Mouse (Mus musculus): ENCODE data around the gene Prim1. TPM values are rescaled to one million over a fixed set of nuclear protein-coding genes. Genes with fewer than 3 reads are reported as not detected.

Gene Prim1
- polyA plus RNA-seq, 1 experiment: 30.9 TPM

GRCm38 (mm10) chr10:127998260-127998659 is 16.7 kb upstream of the Prim1 start:
- Histone ChIP-seq H3K4me1 (ENCODE audit: control insufficient read depth, insufficient read depth, low read length) (no peaks in the 10 kb centered on the region), H3K4me3 (ENCODE audit: insufficient read depth, low read length) (no peak overlapping the region), H3K27ac (ENCODE audit: insufficient read depth, low read length) (no peak overlapping the region)
- peak; percentile 29; the same call in 1 of the 2 replicates for TF ChIP-seq CTCF (IDR thresholded peaks at IDR 0.05; ENCODE audit: borderline replicate concordance, insufficient read depth, low read length)
- TF ChIP-seq POLR2A (IDR thresholded peaks at IDR 0.05; ENCODE audit: low read depth, low read length): no peak

GRCm38 (mm10) chr10:128003281-128003801 is 11.6 kb upstream of the Prim1 start:
- Histone ChIP-seq H3K4me3 (ENCODE audit: insufficient read depth, low read length) (no peak overlapping the region), H3K4me1 (ENCODE audit: control insufficient read depth, insufficient read depth, low read length) (no peaks in the 10 kb centered on the region), H3K27ac (ENCODE audit: insufficient read depth, low read length) (no peak overlapping the region)
- no peak for TF ChIP-seq CTCF (IDR thresholded peaks at IDR 0.05; ENCODE audit: borderline replicate concordance, insufficient read depth, low read length)
- TF ChIP-seq POLR2A (IDR thresholded peaks at IDR 0.05; ENCODE audit: low read depth, low read length): no peak

- H3K4me3 ChIP-seq (ENCODE audit: insufficient read depth, low read length): no peak overlapping the region
- TF ChIP-seq POLR2A (IDR thresholded peaks at IDR 0.05; ENCODE audit: low read depth, low read length) (no peak), CTCF (IDR thresholded peaks at IDR 0.05; ENCODE audit: borderline replicate concordance, insufficient read depth, low read length) (no peak)
- H3K4me1 ChIP-seq (ENCODE audit: control insufficient read depth, insufficient read depth, low read length): no peaks in the 10 kb centered on the region
- no peak overlapping the region for H3K27ac ChIP-seq (ENCODE audit: insufficient read depth, low read length)
These were observed 10.1 kb upstream of the Prim1 start for GRCm38 (mm10) chr10:128004918-128005317.

GRCm38 (mm10) chr10:128005479-128005878 is 9.5 kb upstream of the Prim1 start:
- no peak for TF ChIP-seq POLR2A (IDR thresholded peaks at IDR 0.05; ENCODE audit: low read depth, low read length)
- no peak for TF ChIP-seq CTCF (IDR thresholded peaks at IDR 0.05; ENCODE audit: borderline replicate concordance, insufficient read depth, low read length)
- no peak overlapping the region for H3K27ac ChIP-seq (ENCODE audit: insufficient read depth, low read length)
- H3K4me1 ChIP-seq (ENCODE audit: control insufficient read depth, insufficient read depth, low read length): no peaks in the 10 kb centered on the region
- H3K4me3 ChIP-seq (ENCODE audit: insufficient read depth, low read length): no peak overlapping the region

GRCm38 (mm10) chr10:128007446-128007845 is 7.5 kb upstream of the Prim1 start, which contains the start of gene Hsd17b6:
TSS of gene Hsd17b6 (minus strand) at chr10:128007611.
- Histone ChIP-seq H3K4me1 (ENCODE audit: control insufficient read depth, insufficient read depth, low read length) (no peaks in the 10 kb centered on the region), H3K4me3 (ENCODE audit: insufficient read depth, low read length) (no peak within 1 kb of the TSS), H3K27ac (ENCODE audit: insufficient read depth, low read length) (no peak within 1 kb of the TSS)
- TF ChIP-seq POLR2A (IDR thresholded peaks at IDR 0.05; ENCODE audit: low read depth, low read length) (no peak), CTCF (IDR thresholded peaks at IDR 0.05; ENCODE audit: borderline replicate concordance, insufficient read depth, low read length) (no peak)

GRCm38 (mm10) chr10:128008207-128008889 is 6.6 kb upstream of the Prim1 start:
- H3K4me3 ChIP-seq (ENCODE audit: insufficient read depth, low read length): no peak overlapping the region
- TF ChIP-seq CTCF (IDR thresholded peaks at IDR 0.05; ENCODE audit: borderline replicate concordance, insufficient read depth, low read length): no peak
- no peak for TF ChIP-seq POLR2A (IDR thresholded peaks at IDR 0.05; ENCODE audit: low read depth, low read length)
- no peak overlapping the region for H3K27ac ChIP-seq (ENCODE audit: insufficient read depth, low read length)
- H3K4me1 ChIP-seq (ENCODE audit: control insufficient read depth, insufficient read depth, low read length): no peaks in the 10 kb centered on the region

GRCm38 (mm10) chr10:128009735-128010134 is 5.2 kb upstream of the Prim1 start:
- no peak for TF ChIP-seq CTCF (IDR thresholded peaks at IDR 0.05; ENCODE audit: borderline replicate concordance, insufficient read depth, low read length)
- no peak for TF ChIP-seq POLR2A (IDR thresholded peaks at IDR 0.05; ENCODE audit: low read depth, low read length)

GRCm38 (mm10) chr10:128022196-128022595 is 7.2 kb downstream of the Prim1 start:
- no peak overlapping the region for H3K27ac ChIP-seq (ENCODE audit: insufficient read depth, low read length)
- TF ChIP-seq CTCF (IDR thresholded peaks at IDR 0.05; ENCODE audit: borderline replicate concordance, insufficient read depth, low read length) (no peak), POLR2A (IDR thresholded peaks at IDR 0.05; ENCODE audit: low read depth, low read length) (no peak)
- no peaks in the 10 kb centered on the region for H3K4me1 ChIP-seq (ENCODE audit: control insufficient read depth, insufficient read depth, low read length)
- no peak overlapping the region for H3K4me3 ChIP-seq (ENCODE audit: insufficient read depth, low read length)

More at GRCm38 (mm10) chr10:128009735-128010134, 5.2 kb upstream of the Prim1 start:
- H3K4me3 ChIP-seq (ENCODE audit: insufficient read depth, low read length): no peak overlapping the region
- no peaks in the 10 kb centered on the region for H3K4me1 ChIP-seq (ENCODE audit: control insufficient read depth, insufficient read depth, low read length)
- H3K27ac ChIP-seq (ENCODE audit: insufficient read depth, low read length): no peak overlapping the region

GRCm38 (mm10) chr10:128023496-128023895 is 8.5 kb downstream of the Prim1 start:
- H3K4me1 ChIP-seq (ENCODE audit: control insufficient read depth, insufficient read depth, low read length): no peaks in the 10 kb centered on the region
- no peak for TF ChIP-seq POLR2A (IDR thresholded peaks at IDR 0.05; ENCODE audit: low read depth, low read length)
- no peak for TF ChIP-seq CTCF (IDR thresholded peaks at IDR 0.05; ENCODE audit: borderline replicate concordance, insufficient read depth, low read length)
- H3K27ac ChIP-seq (ENCODE audit: insufficient read depth, low read length): no peak overlapping the region

GRCm38 (mm10) chr10:128029931-128030330 is 15.0 kb downstream of the Prim1 start:
- TF ChIP-seq POLR2A (IDR thresholded peaks at IDR 0.05; ENCODE audit: low read depth, low read length) (no peak), CTCF (IDR thresholded peaks at IDR 0.05; ENCODE audit: borderline replicate concordance, insufficient read depth, low read length) (no peak)
- no peak overlapping the region for H3K4me3 ChIP-seq (ENCODE audit: insufficient read depth, low read length)
- H3K4me1 ChIP-seq (ENCODE audit: control insufficient read depth, insufficient read depth, low read length): no peaks in the 10 kb centered on the region; the same call in 1 of the 2 replicates
- no peak overlapping the region for H3K27ac ChIP-seq (ENCODE audit: insufficient read depth, low read length)

More at GRCm38 (mm10) chr10:128023496-128023895, 8.5 kb downstream of the Prim1 start:
- H3K4me3 ChIP-seq (ENCODE audit: insufficient read depth, low read length): no peak overlapping the region

All from embryonic fibroblast, embryonic 13.5 days (primary cell).